Mouse (Mus musculus): ENCODE measurements around the gene Barx2. TPM values are rescaled to one million over a fixed set of nuclear protein-coding genes. Genes with fewer than 3 reads are reported as not detected.

Gene Barx2
- total RNA-seq, 2 experiments from 2014 or later: 5.0 to 6.8 TPM

GRCm38 (mm10) chr9:31851710-31852109 lies 61.6 kb downstream of the Barx2 start:
- H3K4me3 ChIP-seq: no peak overlapping the region
- no peak for DNase-seq (ENCODE audit: extremely low spot score in 1 of 2, low spot score in 2 of 2)
- TF ChIP-seq CTCF (IDR thresholded peaks at IDR 0.05): no peak

DNA sequence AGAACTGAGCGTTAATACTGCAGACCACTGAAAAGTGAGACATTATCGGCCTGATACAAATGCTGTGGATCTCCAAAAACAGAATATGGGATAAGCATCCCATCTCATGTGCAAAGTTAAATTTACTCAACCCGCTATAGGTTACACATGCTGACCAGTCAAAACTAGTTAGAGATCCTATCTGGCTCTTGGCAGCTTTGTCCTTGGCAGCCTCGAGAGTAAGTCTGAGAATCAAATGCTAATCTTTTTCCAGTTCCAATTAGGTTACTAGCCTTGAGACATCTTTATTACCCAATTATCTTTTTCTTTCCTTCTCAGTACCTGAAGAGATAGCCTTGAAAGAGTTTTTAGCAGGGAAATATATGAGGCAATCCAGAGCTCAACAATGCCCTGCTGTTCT lies 62.6 kb downstream of the Barx2 start:
- no peak for TF ChIP-seq CTCF (IDR thresholded peaks at IDR 0.05)
- intact Hi-C loops (cut with DNase I): no loop called here
- Histone ChIP-seq H3K27ac (no peak overlapping the region), H3K4me3 (no peak overlapping the region)
- no peak for DNase-seq (ENCODE audit: extremely low spot score in 1 of 2, low spot score in 2 of 2)

More at GRCm38 (mm10) chr9:31851710-31852109, 61.6 kb downstream of the Barx2 start:
- intact Hi-C loops (cut with DNase I): no loop called here
- no peak overlapping the region for H3K27ac ChIP-seq

GRCm38 (mm10) chr9:31849387-31849786 lies 63.9 kb downstream of the Barx2 start:
- intact Hi-C loops (cut with DNase I): no loop called here
- Histone ChIP-seq H3K27ac (no peak overlapping the region), H3K4me3 (no peak overlapping the region)
- no peak for TF ChIP-seq CTCF (IDR thresholded peaks at IDR 0.05)
- DNase-seq (ENCODE audit: extremely low spot score in 1 of 2, low spot score in 2 of 2): no peak

DNA sequence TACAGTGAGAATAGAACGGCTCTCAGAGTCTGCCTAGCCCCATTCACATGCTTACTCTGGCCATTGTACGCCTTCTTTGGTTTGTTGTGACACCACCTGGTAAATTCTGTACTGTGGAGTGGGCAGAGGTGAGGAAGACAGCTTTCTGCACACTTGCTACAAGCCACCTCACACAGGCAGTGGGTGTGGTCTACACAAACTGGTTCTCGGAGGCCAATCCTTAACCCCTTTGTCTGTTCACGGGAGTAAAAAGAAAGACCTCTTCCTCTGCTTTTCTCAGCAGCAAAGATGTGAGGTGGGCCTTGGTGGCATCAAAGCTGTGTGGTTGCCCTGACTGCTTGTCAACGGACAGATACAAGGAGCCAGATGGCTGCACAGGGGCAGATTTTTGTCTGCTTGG lies 68.6 kb downstream of the Barx2 start:
- TF ChIP-seq CTCF (IDR thresholded peaks at IDR 0.05): no peak
- intact Hi-C loops (cut with DNase I): no loop called here
- no peak overlapping the region for H3K4me3 ChIP-seq
- H3K27ac ChIP-seq: no peak overlapping the region
- DNase-seq (ENCODE audit: extremely low spot score in 1 of 2, low spot score in 2 of 2): no peak

GRCm38 (mm10) chr9:31841108-31841815 lies 72.0 kb downstream of the Barx2 start:
- Histone ChIP-seq H3K27ac (no peak overlapping the region), H3K4me3 (no peak overlapping the region)
- TF ChIP-seq CTCF (IDR thresholded peaks at IDR 0.05): no peak
- intact Hi-C loops (cut with DNase I): no loop called here
- no peak for DNase-seq (ENCODE audit: extremely low spot score in 1 of 2, low spot score in 2 of 2)

DNA sequence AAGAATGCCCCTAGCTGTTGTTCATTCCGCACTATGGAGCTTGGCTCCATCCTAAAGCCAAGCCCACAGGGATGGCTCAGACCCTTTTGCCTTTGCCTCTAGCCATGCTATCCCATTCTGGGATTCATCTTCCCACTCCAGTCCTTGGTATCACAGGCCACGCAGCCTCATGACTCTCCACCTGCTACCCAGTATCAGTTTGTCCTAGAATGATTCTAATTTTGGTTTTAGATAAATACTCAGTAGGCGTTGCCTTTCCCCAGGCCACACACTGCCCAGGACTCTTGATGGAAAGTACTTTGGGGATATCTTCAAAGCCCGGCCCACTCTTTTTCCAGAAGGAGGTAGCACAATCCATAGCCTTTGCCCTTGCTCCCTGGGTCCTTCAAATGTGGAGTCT lies 72.7 kb downstream of the Barx2 start:
- DNase-seq (ENCODE audit: extremely low spot score in 1 of 2, low spot score in 2 of 2): no peak
- Histone ChIP-seq H3K4me3 (no peak overlapping the region), H3K27ac (no peak overlapping the region)
- no peak for TF ChIP-seq CTCF (IDR thresholded peaks at IDR 0.05)
- intact Hi-C loops (cut with DNase I): no loop called here

- intact Hi-C loops (cut with DNase I): no loop called here
- no peak overlapping the region for H3K4me3 ChIP-seq
- TF ChIP-seq CTCF (IDR thresholded peaks at IDR 0.05): no peak
- no peak for DNase-seq (ENCODE audit: extremely low spot score in 1 of 2, low spot score in 2 of 2)
- H3K27ac ChIP-seq: no peak overlapping the region
These were observed 73.2 kb downstream of the Barx2 start for GRCm38 (mm10) chr9:31840037-31840436.

DNA sequence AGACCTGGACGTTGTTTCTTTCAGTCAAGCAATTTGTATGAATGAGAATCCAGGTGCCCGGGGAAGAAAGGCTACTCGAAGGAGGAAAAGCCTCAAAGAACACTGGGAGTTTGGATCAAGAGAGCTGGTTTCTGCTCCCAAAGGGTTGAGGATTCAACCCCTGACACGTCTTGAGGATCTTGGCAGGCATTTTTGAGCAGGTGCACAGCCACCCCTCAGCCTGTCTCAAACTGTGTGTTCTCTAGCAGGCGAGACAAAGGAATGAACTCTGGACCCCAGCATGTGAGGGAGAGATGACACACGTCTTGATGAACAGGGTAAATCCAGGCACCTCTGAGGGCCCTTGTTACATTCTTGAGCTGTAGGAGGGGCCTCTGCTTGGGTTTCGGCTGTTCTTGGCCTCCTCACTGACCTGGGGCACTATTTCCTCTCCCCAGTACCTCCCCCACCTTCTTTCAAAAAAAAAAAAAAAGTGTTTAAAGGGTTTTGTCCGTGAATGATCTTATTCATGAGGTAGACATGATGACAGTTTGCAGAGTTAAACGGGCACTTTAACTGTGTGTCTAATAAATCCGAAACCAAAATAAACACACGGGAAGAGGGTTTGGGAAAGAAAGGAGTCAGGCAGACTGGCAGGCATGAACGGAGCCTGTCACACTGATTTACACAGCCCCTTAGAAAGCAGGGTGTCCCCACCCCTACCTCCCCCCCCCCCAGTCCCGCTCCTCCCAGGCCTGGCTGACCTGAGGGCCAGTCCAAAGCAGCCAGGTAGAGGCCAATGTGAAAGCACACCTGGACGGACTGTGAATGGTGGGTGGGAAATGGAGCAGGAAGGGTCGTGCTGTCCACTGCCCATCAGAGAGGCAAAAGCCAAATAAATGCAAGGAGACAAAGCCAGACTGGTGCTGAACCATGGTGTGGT lies 73.9 kb downstream of the Barx2 start:
- no peak for TF ChIP-seq CTCF (IDR thresholded peaks at IDR 0.05)
- intact Hi-C loops (cut with DNase I): no loop called here
- no peak overlapping the region for H3K27ac ChIP-seq

DNA sequence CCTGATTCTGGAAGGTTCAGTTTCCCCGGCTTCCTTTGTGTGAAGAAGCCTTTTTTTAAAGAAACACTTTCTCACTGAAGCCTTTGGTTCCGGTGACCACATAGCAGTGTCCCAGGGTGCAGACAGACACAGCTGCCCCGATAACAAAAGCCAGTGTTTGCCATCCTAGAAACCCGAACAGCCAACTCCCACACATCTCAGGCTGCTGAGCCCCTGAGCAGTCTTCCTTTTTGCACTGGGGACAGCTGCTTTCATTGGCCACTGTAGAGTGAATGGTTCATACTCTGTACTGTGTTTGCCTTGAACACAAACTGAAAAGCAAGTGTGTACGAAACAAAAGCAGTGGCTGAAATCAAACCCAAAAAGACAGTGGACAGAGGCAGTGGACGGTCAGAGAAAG lies 75.2 kb downstream of the Barx2 start:
- Histone ChIP-seq H3K4me3 (no peak overlapping the region), H3K27ac (no peak overlapping the region)
- no peak for DNase-seq (ENCODE audit: extremely low spot score in 1 of 2, low spot score in 2 of 2)
- TF ChIP-seq CTCF (IDR thresholded peaks at IDR 0.05): no peak
- intact Hi-C loops (cut with DNase I): no loop called here

More for the DNA sequence above, 73.9 kb downstream of the Barx2 start:
- DNase-seq (ENCODE audit: extremely low spot score in 1 of 2, low spot score in 2 of 2): no peak
- no peak overlapping the region for H3K4me3 ChIP-seq

DNA sequence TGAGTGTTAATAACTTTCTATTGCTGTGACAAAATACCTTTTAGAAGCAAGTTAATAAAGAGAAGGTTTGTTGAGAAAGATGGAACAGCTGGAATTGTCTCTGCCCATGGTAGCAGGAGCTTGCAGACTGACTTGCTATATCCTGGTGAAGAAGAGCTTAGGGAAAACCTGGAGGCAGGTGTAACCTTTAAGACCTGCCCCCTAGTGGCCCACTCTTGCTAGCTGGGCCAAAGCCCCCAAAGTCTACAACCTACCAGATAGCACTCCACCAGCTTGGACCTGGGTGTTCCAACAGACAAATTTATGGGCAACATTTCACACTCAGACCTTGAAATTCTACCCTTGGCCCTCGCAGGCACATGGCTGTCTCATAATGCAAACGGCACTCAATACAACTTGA lies 104.5 kb downstream of the Barx2 start:
- no peak for DNase-seq (ENCODE audit: extremely low spot score in 1 of 2, low spot score in 2 of 2)
- peak; percentile 20 for TF ChIP-seq CTCF (IDR thresholded peaks at IDR 0.05)
- intact Hi-C loops (cut with DNase I): no loop called here
- Histone ChIP-seq H3K4me3 (no peak overlapping the region), H3K27ac (no peak overlapping the region)

DNA sequence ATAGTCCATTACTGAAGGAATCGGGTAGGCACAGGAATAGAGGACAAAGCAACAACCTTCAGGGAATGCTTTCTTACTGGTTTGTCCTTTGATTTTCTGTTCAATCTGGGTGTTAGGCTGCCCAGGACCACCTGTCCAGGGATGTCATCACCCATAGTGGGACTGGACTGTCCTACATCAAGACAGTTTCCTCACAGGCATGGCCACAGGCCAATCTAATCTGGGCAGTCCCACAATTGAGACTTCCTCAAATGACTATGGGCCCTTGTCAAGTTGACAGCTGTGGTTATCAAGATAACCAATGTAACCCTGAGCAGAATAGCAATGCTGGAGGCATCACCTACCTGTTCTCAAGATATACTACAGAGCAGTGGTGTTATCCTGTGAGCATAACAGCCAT lies 110.6 kb downstream of the Barx2 start:
- Histone ChIP-seq H3K4me3 (no peak overlapping the region), H3K27ac (no peak overlapping the region)
- intact Hi-C loops (cut with DNase I): no loop called here
- no peak for DNase-seq (ENCODE audit: extremely low spot score in 1 of 2, low spot score in 2 of 2)
- TF ChIP-seq CTCF (IDR thresholded peaks at IDR 0.05): no peak

Other genes with a start within 250 kb of the Barx2 start
- gene Arhgap32, start 202.7 kb upstream of the Barx2 start, total RNA-seq (2021): 100 to 1,000 TPM; 450 to 496 TPM